Mouse (Mus musculus): ENCODE data around the gene Sv2a.

DNA sequence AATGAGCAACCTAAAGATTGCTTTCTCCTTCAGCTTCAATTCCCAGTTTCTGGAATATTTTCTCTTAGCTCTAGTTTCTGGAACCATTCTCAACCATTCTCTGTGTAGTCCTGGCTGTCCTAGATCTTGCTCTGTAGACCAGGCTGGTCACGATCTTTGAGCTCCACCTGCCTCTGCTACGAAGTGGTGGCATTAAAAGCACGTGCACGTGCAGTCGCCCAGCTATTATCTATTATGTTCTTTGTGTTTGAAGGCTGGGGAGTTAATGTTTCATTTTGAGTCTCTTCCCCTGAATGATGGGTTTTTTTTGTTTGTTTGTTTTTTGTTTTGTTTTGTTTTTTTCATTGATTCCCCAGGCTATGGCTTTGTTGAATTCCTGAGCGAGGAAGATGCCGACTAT lies 7.8 kb upstream of the Sv2a start:
- TF ChIP-seq CTCF (IDR thresholded peaks at IDR 0.05) (no peak), EP300 (IDR thresholded peaks at IDR 0.05) (no peak)
